Mouse (Mus musculus) hindbrain, postnatal 0 days (tissue): Measurements from ENCODE around the gene Fam107a. TPM values are rescaled to one million over a fixed set of nuclear protein-coding genes. Genes with fewer than 3 reads are reported as not detected.
"Not testable (repeated sequence)": the region's sequence is repeated elsewhere in the genome, so short reads cannot be mapped to it uniquely, and the experiment has no call there.

Experiments used
- ATAC-seq: fragments of 200-750 bp; cut with Nextera tagmentation; 2 replicates; pipeline ENCODE4 v1.8.0; 2017; ENCODE audit warnings: mild to moderate bottlenecking, moderate TSS enrichment, moderate library complexity
- DNase-seq: peaks from one replicate; pipeline ENCODE4 v3.0.0-alpha.2; 2015; ENCODE audit warnings: low spot score
- H3K27ac ChIP-seq: fragments of 300-500 bp; sonication (generic); 2 replicates; pipeline ENCODE4 v1.5.1; 2014; ENCODE audit warnings: mild to moderate bottlenecking
- H3K27me3 ChIP-seq: fragments of 300-500 bp; sonication (generic); 2 replicates; pipeline ENCODE4 v1.6.1; 2014; ENCODE audit warnings: low read length, mixed read lengths; ENCODE audit not compliant: insufficient read depth
- H3K36me3 ChIP-seq: fragments of 300-500 bp; sonication (generic); 2 replicates; pipeline ENCODE4 v1.6.1; 2014; ENCODE audit warnings: low read length, mixed read lengths; ENCODE audit not compliant: insufficient read depth
- H3K4me1 ChIP-seq: fragments of 300-500 bp; sonication (generic); 2 replicates; pipeline ENCODE4 v1.6.1; 2014; ENCODE audit warnings: antibody characterized with exemption, low read length, mixed read lengths; ENCODE audit not compliant: insufficient read depth
- H3K4me2 ChIP-seq: fragments of 300-500 bp; sonication (generic); 2 replicates; pipeline ENCODE4 v1.6.1; 2014; ENCODE audit warnings: low read depth, mild to moderate bottlenecking, low read length, moderate library complexity, mixed read lengths
- H3K4me3 ChIP-seq: fragments of 300-500 bp; sonication (generic); 2 replicates; pipeline ENCODE4 v1.5.1; 2014; ENCODE audit warnings: low read length
- H3K9ac ChIP-seq: fragments of 300-500 bp; sonication (generic); replicated peaks from 2 replicates; pipeline ENCODE4 v1.6.1; 2014; ENCODE audit warnings: mild to moderate bottlenecking, low read length, moderate library complexity, mixed read lengths
- H3K9me3 ChIP-seq: fragments of 300-500 bp; sonication (generic); 2 replicates; pipeline ENCODE4 v1.6.1; 2016; ENCODE audit warnings: low read length, mixed read lengths
- CTCF ChIP-seq: IDR thresholded peaks from 2 replicates; pipeline ENCODE4 v1.5.1; 2016; ENCODE audit warnings: antibody characterized with exemption, control low read depth, low read depth
- WGBS: fragments of 180-500 bp; shearing (Covaris S2); extraction: QIAGEN DNeasy Blood & Tissue Kit; methylation state at CpG from one replicate; pipeline ENCODE4 v1.1.7; 2014; 5-methylcytosine and 5-hydroxymethylcytosine counted together
- polyA plus RNA-seq: library from polyadenylated mRNA; unstranded; fragments of >200 nt; fragmentation: Nextera tagmentation; extraction: Ambion mirVana; gene quantifications from 2 replicates; pipeline ENCODE4 v1.2.1, GENCODE M21; 2015
- total RNA-seq: library from RNA; depleted of rRNA; stranded (reverse); fragments of >200 nt; gene quantifications from 2 replicates; pipeline ENCODE4 v1.2.3, GENCODE M21; 2014

Fam107a gene
- total and polyA plus RNA-seq, 2 experiments from 2014 or later, result 0.80 to 8.8 TPM

DNA sequence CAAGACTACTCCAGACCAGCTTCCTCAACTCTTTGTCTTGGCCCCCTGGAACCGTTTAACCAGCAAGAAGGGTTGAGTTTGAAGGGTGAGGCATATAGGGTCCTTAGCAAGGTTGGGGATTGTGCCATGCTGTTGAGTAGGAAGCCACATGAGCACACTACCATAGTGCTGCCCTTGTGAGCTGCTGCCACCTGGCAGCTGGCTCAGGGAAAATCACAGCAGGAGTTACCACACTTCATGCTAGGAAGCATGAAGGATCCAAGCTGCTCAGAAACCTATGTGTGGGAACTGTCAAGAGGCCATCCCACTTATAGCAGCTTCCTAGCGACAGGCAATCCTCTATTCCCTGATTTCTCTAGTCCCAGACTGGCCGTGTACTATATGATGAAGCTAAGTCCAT is 9.2 kb downstream of the Fam107a start:
- no peak for ATAC-seq
- Histone ChIP-seq H3K4me1 (no peaks in the 10 kb centered on the region), H3K27me3 (no peaks in the 10 kb centered on the region), H3K4me3 (no peak overlapping the region), H3K9me3 (no peaks in the 10 kb centered on the region), H3K27ac (no peak overlapping the region), H3K36me3 (no peaks in the 10 kb centered on the region), H3K9ac (no peak overlapping the region), H3K4me2 (0 out of 2 replicates have a peak overlapping the region, but pooled peaks have one; percentile 19)
- DNase-seq, result no peak
- peak; percentile 16; the same call in 1 of the 2 replicates for TF ChIP-seq CTCF
- 86% methylated on average over 3 of the region's 3 CpGs for WGBS

DNA sequence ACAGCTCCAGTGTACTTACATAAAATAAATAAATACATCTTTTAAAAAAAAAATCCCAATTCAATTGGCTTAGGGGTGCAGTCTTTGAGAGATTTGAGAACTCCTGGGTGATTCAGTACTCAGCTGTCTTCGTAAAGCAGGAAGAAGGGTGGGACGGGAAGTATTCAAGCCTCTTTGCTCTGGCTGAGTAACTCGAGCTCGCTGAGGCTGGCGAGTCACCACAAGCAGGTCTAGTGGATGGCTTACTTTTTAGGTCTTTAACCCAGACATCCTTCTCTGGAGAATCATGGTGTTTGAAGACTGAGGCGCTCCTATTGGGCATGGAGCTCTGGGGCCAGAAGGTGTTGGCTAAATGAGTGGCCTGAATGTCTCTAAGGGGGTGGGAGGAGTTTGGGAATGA is 10.9 kb downstream of the Fam107a start:
- no peak overlapping the region for H3K4me2 ChIP-seq
- ATAC-seq, result no peak
- H3K27me3 ChIP-seq, result no peaks in the 10 kb centered on the region
- no peak for TF ChIP-seq CTCF
- H3K9ac ChIP-seq, result no peak overlapping the region
- 83% methylated on average over 6 of the region's 6 CpGs for WGBS
- no peak for DNase-seq
- no peaks in the 10 kb centered on the region for H3K9me3 ChIP-seq
- no peaks in the 10 kb centered on the region for H3K36me3 ChIP-seq
- no peaks in the 10 kb centered on the region for H3K4me1 ChIP-seq
- no peak overlapping the region for H3K4me3 ChIP-seq
- no peak overlapping the region for H3K27ac ChIP-seq

DNA sequence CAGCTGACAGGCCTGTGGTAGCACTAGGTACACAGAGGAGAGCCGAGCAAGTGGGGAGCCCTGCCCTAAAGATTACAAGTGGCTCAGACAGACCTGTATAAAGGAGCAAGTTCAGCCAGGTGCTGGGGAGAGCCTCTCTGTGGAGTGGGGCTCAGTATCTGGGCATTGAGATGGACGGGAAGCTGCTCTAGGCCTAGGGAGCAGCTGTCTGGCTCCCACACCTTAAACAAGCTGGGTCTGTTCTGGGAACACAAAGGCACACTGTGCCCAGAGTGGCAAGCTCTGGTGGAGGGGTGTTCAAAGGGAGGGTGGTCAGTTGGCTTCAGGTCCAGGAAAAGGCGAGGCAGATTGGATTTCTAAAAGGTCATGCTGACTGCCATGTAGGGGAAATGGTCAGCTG is 12.8 kb downstream of the Fam107a start:
- WGBS, result 54% methylated on average over 3 of the region's 3 CpGs
- H3K27ac ChIP-seq, result no peak overlapping the region
- no peak overlapping the region for H3K4me2 ChIP-seq
- ATAC-seq (no peak), DNase-seq (no peak)
- no peak overlapping the region for H3K9ac ChIP-seq
- H3K36me3 ChIP-seq, result no peaks in the 10 kb centered on the region
- no peaks in the 10 kb centered on the region for H3K9me3 ChIP-seq
- TF ChIP-seq CTCF, result no peak
- no peaks in the 10 kb centered on the region for H3K4me1 ChIP-seq
- H3K4me3 ChIP-seq, result no peak overlapping the region
- H3K27me3 ChIP-seq, result no peaks in the 10 kb centered on the region

DNA sequence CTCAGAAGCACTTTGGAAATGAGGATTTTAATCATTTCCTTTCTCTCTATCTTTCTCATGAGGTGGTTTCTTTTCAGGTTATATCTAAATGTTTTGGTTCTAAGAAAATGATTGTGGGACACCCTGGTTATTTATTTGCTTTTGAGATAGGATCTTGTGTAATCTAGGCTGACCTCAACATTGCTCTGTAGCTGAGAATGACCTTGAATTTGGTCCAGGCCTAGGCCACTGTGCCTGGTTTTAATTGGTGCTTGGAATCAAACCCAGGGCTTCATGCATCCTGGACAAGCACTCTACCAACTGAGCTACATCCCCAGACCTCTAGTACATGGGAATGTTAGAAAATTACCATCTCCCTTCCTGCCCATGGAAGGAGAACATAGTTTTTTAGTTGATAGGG is 13.7 kb downstream of the Fam107a start:
- H3K9ac ChIP-seq, result no peak overlapping the region
- H3K27me3 ChIP-seq, result no peaks in the 10 kb centered on the region
- no peak for ATAC-seq

DNA sequence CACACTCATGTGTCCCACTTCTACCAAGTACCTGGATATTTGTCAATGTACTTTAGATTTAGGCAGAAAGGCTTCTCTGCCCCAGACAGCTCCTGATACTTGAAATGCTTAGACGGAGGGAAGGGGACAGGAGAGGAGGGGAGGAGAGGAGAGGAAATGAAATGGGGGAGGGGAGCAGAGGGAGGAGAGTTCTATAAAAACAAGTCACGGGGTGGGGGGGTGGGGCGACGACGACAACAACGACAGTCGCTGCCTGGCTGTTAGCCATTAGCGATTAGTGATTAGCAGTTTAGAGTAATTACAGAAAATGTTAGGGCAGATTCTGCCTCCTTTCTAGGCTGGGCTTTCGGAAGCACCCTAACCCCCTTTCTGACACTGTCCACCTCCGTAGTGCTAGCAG is 15.1 kb downstream of the Fam107a start:
- Histone ChIP-seq H3K9me3 (no peaks in the 10 kb centered on the region), H3K36me3 (no peaks in the 10 kb centered on the region), H3K4me3 (no peak overlapping the region), H3K9ac (no peak overlapping the region), H3K27ac (no peak overlapping the region), H3K4me2 (no peak overlapping the region), H3K27me3 (no peaks in the 10 kb centered on the region), H3K4me1 (no peaks in the 10 kb centered on the region)
- DNase-seq (no peak), ATAC-seq (no peak)
- 27% methylated on average over 10 of the region's 10 CpGs for WGBS
- no peak for TF ChIP-seq CTCF

More for the DNA sequence above, 13.7 kb downstream of the Fam107a start:
- Histone ChIP-seq H3K36me3 (no peaks in the 10 kb centered on the region), H3K27ac (no peak overlapping the region), H3K9me3 (no peaks in the 10 kb centered on the region), H3K4me2 (no peak overlapping the region), H3K4me3 (no peak overlapping the region), H3K4me1 (no peaks in the 10 kb centered on the region)
- no peak for TF ChIP-seq CTCF
- DNase-seq, result no peak

DNA sequence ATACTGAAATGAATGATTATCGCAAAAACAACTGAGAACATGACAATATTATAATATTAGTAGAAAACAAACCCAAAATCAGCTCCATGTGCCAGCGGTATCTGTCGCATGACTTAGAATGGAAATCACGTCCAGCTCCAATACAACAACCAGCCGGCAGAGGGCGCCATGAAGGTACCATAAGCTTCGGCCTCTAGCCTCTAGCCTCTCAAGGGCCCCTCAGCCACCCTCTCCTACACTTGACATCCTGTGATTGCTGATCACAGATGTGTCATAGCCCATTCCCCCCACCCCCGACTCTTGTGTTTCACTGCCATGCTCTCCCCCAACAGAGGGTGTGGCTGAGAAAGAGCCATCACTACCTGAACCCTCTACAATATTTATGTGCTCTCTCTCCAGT is 17.5 kb downstream of the Fam107a start:
- DNase-seq, result peak; percentile 60
- 31% methylated on average over 8 of the region's 8 CpGs for WGBS

DNA sequence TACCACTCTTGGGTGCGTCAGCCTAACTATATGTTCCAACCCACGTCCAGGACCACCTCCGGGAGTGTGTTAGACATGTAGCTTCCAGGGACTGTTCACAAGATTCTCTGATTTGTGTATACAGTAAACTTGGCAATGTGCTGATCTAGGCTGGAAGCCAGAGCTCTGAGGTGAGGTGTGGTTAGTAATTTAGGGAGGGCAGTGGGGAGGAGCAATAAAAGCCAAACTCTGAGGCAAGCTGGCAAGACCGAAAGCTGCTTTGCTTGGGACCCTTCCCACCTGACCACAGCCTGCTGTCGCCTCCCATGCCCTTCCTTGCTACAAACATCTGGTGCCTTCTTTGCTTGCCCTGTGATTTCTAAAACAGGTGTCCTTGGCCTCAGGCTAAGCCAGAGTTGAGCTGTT is 19.9 kb downstream of the Fam107a start:
- ATAC-seq (no peak), DNase-seq (no peak)
- no peaks in the 10 kb centered on the region for H3K4me1 ChIP-seq
- no peaks in the 10 kb centered on the region for H3K36me3 ChIP-seq
- 72% methylated on average over 5 of the region's 5 CpGs for whole genome bisulfite sequencing
- H3K27ac ChIP-seq, result no peak overlapping the region
- no peaks in the 10 kb centered on the region for H3K9me3 ChIP-seq
- no peaks in the 10 kb centered on the region for H3K27me3 ChIP-seq
- H3K4me3 ChIP-seq, result no peak overlapping the region
- TF ChIP-seq CTCF, result no peak
- H3K4me2 ChIP-seq, result no peak overlapping the region
- H3K9ac ChIP-seq, result no peak overlapping the region

More for the DNA sequence above, 17.5 kb downstream of the Fam107a start:
- no peak overlapping the region for H3K27ac ChIP-seq
- H3K27me3 ChIP-seq, result no peaks in the 10 kb centered on the region
- H3K4me3 ChIP-seq, result no peak overlapping the region
- no peak overlapping the region for H3K9ac ChIP-seq
- peak; percentile 61 for ATAC-seq
- peak; percentile 64 for TF ChIP-seq CTCF
- H3K4me1 ChIP-seq, result no peaks in the 10 kb centered on the region
- H3K9me3 ChIP-seq, result no peaks in the 10 kb centered on the region
- no peaks in the 10 kb centered on the region for H3K36me3 ChIP-seq
- no peak overlapping the region for H3K4me2 ChIP-seq

DNA sequence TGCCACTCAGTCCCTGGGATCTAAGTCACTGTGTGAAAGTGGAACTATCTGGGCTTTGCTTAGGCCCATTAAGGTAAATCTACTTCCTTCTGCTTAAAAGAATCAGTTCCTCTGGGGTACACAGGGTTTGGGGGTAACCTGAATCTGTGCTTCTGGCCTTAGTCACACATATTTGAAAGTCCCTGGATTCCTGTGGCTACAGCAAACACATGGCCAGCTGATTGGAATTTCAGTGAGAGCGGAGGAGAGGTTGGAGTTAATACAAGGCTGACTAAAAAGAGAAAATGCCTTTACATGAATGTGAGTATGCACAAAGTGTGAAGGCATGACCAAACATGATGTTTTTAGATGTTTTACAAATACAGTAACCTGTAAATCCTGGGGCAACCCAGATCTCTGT is 23.6 kb downstream of the Fam107a start:
- Histone ChIP-seq H3K4me1 (no peaks in the 10 kb centered on the region), H3K27ac (no peak overlapping the region), H3K4me3 (no peak overlapping the region), H3K9ac (no peak overlapping the region), H3K9me3 (no peaks in the 10 kb centered on the region), H3K36me3 (no peaks in the 10 kb centered on the region), H3K4me2 (no peak overlapping the region), H3K27me3 (no peaks in the 10 kb centered on the region)
- ATAC-seq (no peak), DNase-seq (no peak)
- WGBS, result 100% methylated on average over 1 of the region's 1 CpGs
- TF ChIP-seq CTCF, result no peak

DNA sequence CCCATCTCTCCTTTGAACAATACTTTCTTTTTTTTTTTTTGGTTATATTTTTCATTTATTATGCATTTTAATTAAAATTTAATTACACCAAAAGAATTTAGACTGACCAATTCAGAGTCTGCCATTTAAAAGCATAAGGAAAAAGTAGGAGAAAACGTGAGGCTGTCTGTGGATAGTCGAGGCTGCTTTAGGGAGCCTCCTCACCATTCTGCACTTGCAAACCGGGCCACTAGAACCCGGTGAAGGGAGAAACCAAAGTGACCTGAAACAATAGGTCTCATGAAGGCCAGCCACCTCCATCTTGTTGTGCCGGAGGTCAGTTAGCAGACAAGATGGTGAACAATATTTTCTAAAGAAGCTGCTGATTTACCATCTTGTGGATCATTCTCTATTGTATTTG is 31.2 kb downstream of the Fam107a start:
- not testable (repeated sequence) for DNase-seq, H3K27ac ChIP-seq, H3K36me3 ChIP-seq, H3K27me3 ChIP-seq, H3K4me1 ChIP-seq, H3K4me3 ChIP-seq, H3K9me3 ChIP-seq, H3K4me2 ChIP-seq, H3K9ac ChIP-seq
- 82% methylated on average over 5 of the region's 5 CpGs for WGBS
- ATAC-seq, result 0 out of 2 replicates have a peak, but pooled peaks have one; percentile 59
